Mouse (Mus musculus): Measurements from ENCODE around the gene Ephb1.

GRCm38 (mm10) chr9:102243296-102243695 is 111.2 kb downstream of the Ephb1 start:
- TF ChIP-seq POLR2A (IDR thresholded peaks at IDR 0.05; ENCODE audit: insufficient read length, low read depth) (no peak), MYOD1 (IDR thresholded peaks at IDR 0.05; ENCODE audit: control insufficient read depth in 1 of 3, insufficient read length in 2 of 3, low read depth in 2 of 3) (no peak), USF1 (IDR thresholded peaks at IDR 0.05; ENCODE audit: low read depth) (no peak), MAX (IDR thresholded peaks at IDR 0.05; ENCODE audit: low read depth) (no peak), POLR2AphosphoS2 (IDR thresholded peaks at IDR 0.05; ENCODE audit: insufficient read length, low read depth) (no peak), E2F4 (IDR thresholded peaks at IDR 0.05; ENCODE audit: insufficient read depth) (no peak), TCF3 (IDR thresholded peaks at IDR 0.05; ENCODE audit: insufficient read length, low read depth) (no peak), MYOG (IDR thresholded peaks at IDR 0.05; ENCODE audit: control insufficient read depth in 1 of 3, insufficient read depth in 1 of 3, insufficient read length in 2 of 3, low read depth in 2 of 3) (no peak), CEBPB (IDR thresholded peaks at IDR 0.05; ENCODE audit: insufficient read depth, poor library complexity, severe bottlenecking) (no peak), TCF12 (IDR thresholded peaks at IDR 0.05; ENCODE audit: insufficient read depth, poor library complexity, severe bottlenecking) (no peak), SRF (IDR thresholded peaks at IDR 0.05; ENCODE audit: control insufficient read depth, insufficient read length, low read depth) (no peak), REST (IDR thresholded peaks at IDR 0.05; ENCODE audit: insufficient read depth, insufficient read length) (no peak)

Measured in myocyte (in vitro differentiated cells).